Mouse (Mus musculus) MEL (cell line): Measurements from ENCODE around the gene Rassf8.

Experiments
- CTCF ChIP-seq, 3 experiments: IDR thresholded peaks in 2 of 3; conservative IDR thresholded peaks in 1 of 3; 2 replicates each; pipeline ENCODE4 v1.5.1; 2011 to 2012; ENCODE audit warnings: low read length in 3 of 3, low read depth in 2 of 3, mild to moderate bottlenecking in 2 of 3, improper control_type of control experiment in 1 of 3, inconsistent platforms in 1 of 3, mixed read lengths in 1 of 3, moderate library complexity in 1 of 3; ENCODE audit not compliant: control insufficient read depth in 1 of 3, insufficient read depth in 1 of 3, poor library complexity in 1 of 3, severe bottlenecking in 1 of 3
- EP300 ChIP-seq, 2 experiments: IDR thresholded peaks; 2 replicates each; pipeline ENCODE4 v1.6.1; 2011; ENCODE audit warnings: improper control_type of control experiment in 2 of 2, low read length in 2 of 2, low read depth in 1 of 2, mild to moderate bottlenecking in 1 of 2
- GATA1 ChIP-seq: IDR thresholded peaks from 2 replicates; pipeline ENCODE4 v1.6.1; 2011; ENCODE audit warnings: low read depth, low read length, improper control_type of control experiment
- NRF1 ChIP-seq: IDR thresholded peaks from 2 replicates; pipeline ENCODE4 v1.6.1; 2014; ENCODE audit warnings: low read depth, mild to moderate bottlenecking, inconsistent platforms, low read length, improper control_type of control experiment, moderate library complexity; ENCODE audit not compliant: poor library complexity, insufficient read depth, severe bottlenecking
- POLR2A ChIP-seq, 2 experiments: IDR thresholded peaks; 2 replicates each; pipeline ENCODE4 v1.6.1; 2011 to 2012; ENCODE audit warnings: low read length in 2 of 2, mild to moderate bottlenecking in 2 of 2, control low read depth in 1 of 2, improper control_type of control experiment in 1 of 2, low read depth in 1 of 2, moderate library complexity in 1 of 2; ENCODE audit not compliant: control insufficient read depth in 1 of 2, insufficient read depth in 1 of 2, poor library complexity in 1 of 2
- ZKSCAN1 ChIP-seq: IDR thresholded peaks from 2 replicates; pipeline ENCODE4 v1.6.1; 2012; ENCODE audit warnings: low read depth, mild to moderate bottlenecking, inconsistent platforms, low read length, improper control_type of control experiment, moderate library complexity

GRCm38 (mm10) chr6:145779383-145779782 lies 32.8 kb downstream of the Rassf8 start:
- no peak for TF ChIP-seq EP300 (IDR thresholded peaks at IDR 0.05; ENCODE audit: low read depth in 1 of 2, low read length in 2 of 2)
- no peak for TF ChIP-seq ZKSCAN1
- TF ChIP-seq GATA1: no peak
- TF ChIP-seq CTCF (IDR thresholded peaks at IDR 0.05 in 2 of 3, conservative IDR thresholded peaks at IDR 0.05 in 1 of 3; ENCODE audit: control insufficient read depth in 1 of 3, insufficient read depth in 1 of 3, low read depth in 2 of 3, low read length in 3 of 3, poor library complexity in 1 of 3, severe bottlenecking in 1 of 3): no peak
- no peak for TF ChIP-seq NRF1
- TF ChIP-seq POLR2A (IDR thresholded peaks at IDR 0.05; ENCODE audit: control insufficient read depth in 1 of 2, insufficient read depth in 1 of 2, low read depth in 1 of 2, low read length in 2 of 2, poor library complexity in 1 of 2): no peak
